Mouse (Mus musculus) MEL (cell line): ENCODE data around the gene Arrdc3. TPM values are rescaled to one million over a fixed set of nuclear protein-coding genes. Genes with fewer than 3 reads are reported as not detected.

Experiments
- DNase-seq: peaks from one replicate; pipeline ENCODE4 v3.0.0; 2011; ENCODE audit warnings: low read depth, low spot score
- H3K27ac ChIP-seq: 2 replicates; pipeline ENCODE4 v1.5.1; 2012; ENCODE audit warnings: low read depth, mild to moderate bottlenecking, control low read depth, low read length, moderate library complexity; ENCODE audit not compliant: control insufficient read depth
- H3K27me3 ChIP-seq, 2 experiments: fragments of 150-350 bp in 1 of 2; sonication (generic) in 1 of 2; 2 replicates each; pipeline ENCODE4 v1.6.1; 2012; ENCODE audit warnings: low read length in 2 of 2, mild to moderate bottlenecking in 2 of 2, improper control_type of control experiment in 1 of 2, moderate library complexity in 1 of 2; ENCODE audit not compliant: insufficient read depth in 2 of 2, control insufficient read depth in 1 of 2
- H3K36me3 ChIP-seq, 2 experiments: 2 replicates each; pipeline ENCODE4 v1.6.1; 2012 to 2014; ENCODE audit warnings: low read length in 2 of 2, improper control_type of control experiment in 1 of 2, inconsistent platforms in 1 of 2, mild to moderate bottlenecking in 1 of 2; ENCODE audit not compliant: insufficient read depth in 2 of 2, control insufficient read depth in 1 of 2
- H3K4me1 ChIP-seq, 2 experiments: fragments of 150-350 bp in 1 of 2; sonication (generic) in 1 of 2; 2 replicates each; pipeline ENCODE4 v1.6.1; 2012; ENCODE audit warnings: low read length in 2 of 2, improper control_type of control experiment in 1 of 2, mild to moderate bottlenecking in 1 of 2; ENCODE audit not compliant: insufficient read depth in 2 of 2, control insufficient read depth in 1 of 2
- H3K4me3 ChIP-seq, 2 experiments: fragments of 150-350 bp in 1 of 2; sonication (generic) in 1 of 2; 2 replicates each; pipeline ENCODE4 v1.5.1; 2012; ENCODE audit warnings: low read depth in 2 of 2, low read length in 2 of 2, mild to moderate bottlenecking in 2 of 2, moderate library complexity in 2 of 2, control low read depth in 1 of 2, improper control_type of control experiment in 1 of 2; ENCODE audit not compliant: control insufficient read depth in 1 of 2, insufficient read depth in 1 of 2
- H3K79me2 ChIP-seq: 2 replicates; pipeline ENCODE4 v1.6.1; 2012; ENCODE audit warnings: mild to moderate bottlenecking, low read length, moderate library complexity; ENCODE audit not compliant: control insufficient read depth, poor library complexity, insufficient read depth
- H3K9ac ChIP-seq: 2 replicates; pipeline ENCODE4 v1.6.1; 2012; ENCODE audit warnings: low read depth, mild to moderate bottlenecking, control low read depth, low read length, moderate library complexity; ENCODE audit not compliant: control insufficient read depth, poor library complexity, severe bottlenecking
- H3K9me3 ChIP-seq: fragments of 150-350 bp; sonication (generic); replicated peaks from 2 replicates; pipeline ENCODE4 v1.6.1; 2012; ENCODE audit warnings: mild to moderate bottlenecking, low read length, improper control_type of control experiment, moderate library complexity; ENCODE audit not compliant: insufficient read depth
- BHLHE40 ChIP-seq: IDR thresholded peaks from 2 replicates; pipeline ENCODE4 v1.6.1; 2012; ENCODE audit warnings: low read depth, mild to moderate bottlenecking, inconsistent platforms, low read length, improper control_type of control experiment, borderline replicate concordance
- E2F4 ChIP-seq: IDR thresholded peaks from 2 replicates; pipeline ENCODE4 v1.6.1; 2011; ENCODE audit warnings: low read depth, low read length, improper control_type of control experiment, borderline replicate concordance
- GATA1 ChIP-seq: IDR thresholded peaks from 2 replicates; pipeline ENCODE4 v1.6.1; 2011; ENCODE audit warnings: low read depth, low read length, improper control_type of control experiment
- HCFC1 ChIP-seq: IDR thresholded peaks from 2 replicates; pipeline ENCODE4 v1.6.1; 2012; ENCODE audit warnings: low read depth, mild to moderate bottlenecking, inconsistent platforms, low read length, improper control_type of control experiment, moderate library complexity
- MAFK ChIP-seq: IDR thresholded peaks from 2 replicates; pipeline ENCODE4 v1.6.1; 2011; ENCODE audit warnings: low read depth, mild to moderate bottlenecking, low read length, improper control_type of control experiment, borderline replicate concordance
- MAX ChIP-seq: IDR thresholded peaks from 2 replicates; pipeline ENCODE4 v1.6.1; 2011; ENCODE audit warnings: low read length, improper control_type of control experiment
- MAZ ChIP-seq: IDR thresholded peaks from 2 replicates; pipeline ENCODE4 v1.6.1; 2012; ENCODE audit warnings: low read depth, mild to moderate bottlenecking, inconsistent platforms, low read length, improper control_type of control experiment
- MYB ChIP-seq: IDR thresholded peaks from 2 replicates; pipeline ENCODE4 v1.6.1; 2011; ENCODE audit warnings: mild to moderate bottlenecking, low read depth, low read length, improper control_type of control experiment
- POLR2AphosphoS5 ChIP-seq: IDR thresholded peaks from 2 replicates; pipeline ENCODE4 v1.6.1; 2012; ENCODE audit warnings: low read depth, borderline replicate concordance, mild to moderate bottlenecking, inconsistent platforms, low read length, moderate library complexity, mixed read lengths
- SIN3A ChIP-seq: IDR thresholded peaks from 2 replicates; pipeline ENCODE4 v1.6.1; 2012; ENCODE audit warnings: low read length, improper control_type of control experiment, inconsistent platforms
- TAL1 ChIP-seq: IDR thresholded peaks from 2 replicates; pipeline ENCODE4 v1.6.1; 2012; ENCODE audit warnings: mild to moderate bottlenecking, inconsistent platforms, low read length, moderate library complexity, mixed read lengths
- TBP ChIP-seq: IDR thresholded peaks from 2 replicates; pipeline ENCODE4 v1.8.0; 2011; ENCODE audit warnings: low read depth, low read length, improper control_type of control experiment
- TCF12 ChIP-seq: IDR thresholded peaks from 2 replicates; pipeline ENCODE4 v1.6.1; 2014; ENCODE audit warnings: low read depth, mild to moderate bottlenecking, inconsistent platforms, low read length, improper control_type of control experiment, moderate library complexity
- USF2 ChIP-seq, 2 experiments: IDR thresholded peaks; 2 replicates each; pipeline ENCODE4 v1.6.1; 2011 to 2012; ENCODE audit warnings: improper control_type of control experiment in 2 of 2, low read length in 2 of 2, borderline replicate concordance in 1 of 2, inconsistent platforms in 1 of 2, low read depth in 1 of 2, mild to moderate bottlenecking in 1 of 2; ENCODE audit not compliant: insufficient read depth in 1 of 2
- ZKSCAN1 ChIP-seq: IDR thresholded peaks from 2 replicates; pipeline ENCODE4 v1.6.1; 2012; ENCODE audit warnings: low read depth, mild to moderate bottlenecking, inconsistent platforms, low read length, improper control_type of control experiment, moderate library complexity
- ZMIZ1 ChIP-seq: IDR thresholded peaks from 2 replicates; pipeline ENCODE4 v1.6.1; 2012; ENCODE audit warnings: low read depth, mild to moderate bottlenecking, inconsistent platforms, low read length, improper control_type of control experiment, moderate library complexity
- polyA plus RNA-seq, 2 experiments: library from polyadenylated mRNA; stranded (reverse) in 1 of 2; unstranded in 1 of 2; fragments of >175 nt in 1 of 2; fragments of >200 nt in 1 of 2; gene quantifications; 2 replicates each; pipeline versions ENCODE4 v1.2.1 to v1.2.4; 2012; ENCODE audit warnings: low replicate concordance in 2 of 2, low read depth in 1 of 2; ENCODE audit not compliant: insufficient read length in 2 of 2, insufficient read depth in 1 of 2, missing spikeins in 1 of 2
- total RNA-seq: library from RNA; depleted of rRNA; stranded (reverse); fragments of 300-350 nt; gene quantifications from 2 replicates; pipeline ENCODE4 v1.2.3, GENCODE M21; 2012

Gene Arrdc3
- total and polyA plus RNA-seq, 3 experiments: 1.5 to 3.5 TPM; not detected in 1

- Histone ChIP-seq H3K4me1 (no peaks in the 10 kb centered on the region), H3K4me3 (peak overlapping the region; percentile 63 to 70), H3K9ac (peak overlapping the region; percentile 88), H3K9me3 (no peaks in the 10 kb centered on the region), H3K27me3 (no peaks in the 10 kb centered on the region), H3K27ac (peak overlapping the region; percentile 80), H3K36me3 (peaks cover 0 to 3% of the 10 kb centered on the region in 2 experiments; a peak in 2 of 4 replicates), H3K79me2 (peaks cover 6% of the 10 kb centered on the region; the same call in 1 of the 2 replicates)
- peak; percentile 79 for DNase-seq
- TF ChIP-seq POLR2AphosphoS5 (0 out of 2 replicates have a peak, but pooled peaks have one; percentile 83), HCFC1 (peak; percentile 13; the same call in 1 of the 2 replicates), TAL1 (no peak), TBP (0 out of 2 replicates have a peak, but pooled peaks have one; percentile 30), ZKSCAN1 (no peak), MAX (0 out of 2 replicates have a peak, but pooled peaks have one; percentile 32), SIN3A (peak; percentile 21), TCF12 (0 out of 2 replicates have a peak, but pooled peaks have one; percentile 15), MAFK (no peak), MYB (0 out of 2 replicates have a peak, but pooled peaks have one; percentile 35)
Observed at GRCm38 (mm10) chr13:80882716-80883135, 458 bp upstream of the Arrdc3 start.

DNA sequence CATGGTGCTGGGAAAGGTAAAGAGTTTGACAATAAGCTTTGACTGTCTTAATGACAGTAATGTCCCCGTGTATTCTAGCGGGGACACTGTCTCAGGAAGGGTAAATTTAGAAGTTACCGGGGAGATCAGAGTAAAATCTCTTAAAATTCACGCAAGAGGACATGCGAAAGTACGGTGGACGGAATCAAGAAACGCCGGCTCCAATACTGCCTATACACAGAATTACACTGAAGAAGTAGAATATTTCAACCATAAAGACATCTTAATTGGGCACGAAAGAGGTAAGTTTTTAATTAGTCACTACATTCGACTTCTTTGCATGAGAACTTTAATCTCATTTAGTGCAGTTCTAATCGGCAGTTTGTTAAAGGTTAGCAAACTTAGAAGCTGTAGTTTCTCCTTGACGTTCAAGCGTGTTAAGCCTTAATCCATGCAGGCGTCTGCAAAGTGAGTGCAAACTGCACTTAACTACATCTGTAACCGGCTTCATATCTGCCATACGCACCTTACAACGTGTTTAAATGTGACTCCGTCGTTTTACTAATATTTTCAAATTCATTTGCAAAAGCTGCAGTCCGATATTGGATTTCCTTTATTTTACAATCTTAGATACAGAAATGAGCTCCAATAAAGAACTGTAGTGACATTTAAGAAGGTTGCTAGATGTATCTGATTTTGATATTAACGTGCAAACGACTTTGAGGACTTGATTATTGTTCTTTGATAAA is 629 bp downstream of the Arrdc3 start:
- no peaks in the 10 kb centered on the region for H3K9me3 ChIP-seq
- TF ChIP-seq E2F4: no peak
- TF ChIP-seq MAZ: 0 out of 2 replicates have a peak, but pooled peaks have one; percentile 5
- TF ChIP-seq USF2 (IDR thresholded peaks at IDR 0.05; ENCODE audit: borderline replicate concordance in 1 of 2, insufficient read depth in 1 of 2, low read depth in 1 of 2, low read length in 2 of 2): no peak
- TF ChIP-seq GATA1: no peak
- TF ChIP-seq POLR2AphosphoS5: peak; percentile 58; the same call in 1 of the 2 replicates
- no peak for TF ChIP-seq ZMIZ1
- TF ChIP-seq TAL1: peak; percentile 24; the same call in 1 of the 2 replicates
- TF ChIP-seq BHLHE40: no peak
- TF ChIP-seq, all 39 proteins: peak for 3
- DNase-seq: peak; percentile 73

More for the DNA sequence above, 629 bp downstream of the Arrdc3 start:
- peak overlapping the region; percentile 77 for H3K27ac ChIP-seq
- peaks cover 6% of the 10 kb centered on the region; the same call in 1 of the 2 replicates for H3K79me2 ChIP-seq
- no peaks in the 10 kb centered on the region for H3K4me1 ChIP-seq
- peak overlapping the region; percentile 58 to 91 for H3K4me3 ChIP-seq
- H3K27me3 ChIP-seq: no peaks in the 10 kb centered on the region
- peak overlapping the region; percentile 97 for H3K9ac ChIP-seq
- H3K36me3 ChIP-seq: peaks cover 0 to 3% of the 10 kb centered on the region in 2 experiments; a peak in 2 of 4 replicates
